Mouse (Mus musculus): ENCODE data around the gene Ovch2. TPM values are rescaled to one million over a fixed set of nuclear protein-coding genes. Genes with fewer than 3 reads are reported as not detected.

The Ovch2 gene
- polyA plus RNA-seq, 1 experiment = not detected

- Histone ChIP-seq H3K4me3 (no peak overlapping the region), H3K36me3 (ENCODE audit: control insufficient read depth, insufficient read depth) (no peaks in the 10 kb centered on the region), H3K79me2 (ENCODE audit: control insufficient read depth, insufficient read depth) (no peaks in the 10 kb centered on the region), H3K4me2 (ENCODE audit: low read depth) (no peak overlapping the region), H3ac (ENCODE audit: control insufficient read depth, insufficient read length) (no peak overlapping the region), H3K27me3 (ENCODE audit: control insufficient read depth, insufficient read depth, insufficient read length) (no peaks in the 10 kb centered on the region)
- TF ChIP-seq CEBPB (IDR thresholded peaks at IDR 0.05; ENCODE audit: insufficient read depth, poor library complexity, severe bottlenecking) = no peak
- TF ChIP-seq TCF12 (IDR thresholded peaks at IDR 0.05; ENCODE audit: insufficient read depth, poor library complexity, severe bottlenecking) = no peak
- no peak for TF ChIP-seq POLR2AphosphoS2 (IDR thresholded peaks at IDR 0.05; ENCODE audit: insufficient read length, low read depth)
- TF ChIP-seq POLR2A (IDR thresholded peaks at IDR 0.05; ENCODE audit: insufficient read length, low read depth) = no peak
- TF ChIP-seq SRF (IDR thresholded peaks at IDR 0.05; ENCODE audit: control insufficient read depth, insufficient read length, low read depth) = no peak
- no peak for TF ChIP-seq E2F4 (IDR thresholded peaks at IDR 0.05; ENCODE audit: insufficient read depth)
- TF ChIP-seq MYOG (IDR thresholded peaks at IDR 0.05; ENCODE audit: control insufficient read depth in 1 of 3, insufficient read depth in 1 of 3, insufficient read length in 2 of 3, low read depth in 2 of 3) = no peak
- no peak for TF ChIP-seq MAX (IDR thresholded peaks at IDR 0.05; ENCODE audit: low read depth)
- no peak for TF ChIP-seq TCF3 (IDR thresholded peaks at IDR 0.05; ENCODE audit: insufficient read length, low read depth)
- TF ChIP-seq REST (IDR thresholded peaks at IDR 0.05; ENCODE audit: insufficient read depth, insufficient read length) = no peak
- TF ChIP-seq MYOD1 (IDR thresholded peaks at IDR 0.05; ENCODE audit: control insufficient read depth in 1 of 3, insufficient read length in 2 of 3, low read depth in 2 of 3) = no peak
- no peak for TF ChIP-seq USF1 (IDR thresholded peaks at IDR 0.05; ENCODE audit: low read depth)
Observed at GRCm38 (mm10) chr7:107738726-107739125, 62.3 kb downstream of the Ovch2 start.

GRCm38 (mm10) chr7:107733162-107733561, 67.8 kb downstream of the Ovch2 start:
- H3K27me3 ChIP-seq (ENCODE audit: control insufficient read depth, insufficient read depth, insufficient read length) = no peaks in the 10 kb centered on the region
- H3K79me2 ChIP-seq (ENCODE audit: control insufficient read depth, insufficient read depth) = no peaks in the 10 kb centered on the region
- H3K36me3 ChIP-seq (ENCODE audit: control insufficient read depth, insufficient read depth) = no peaks in the 10 kb centered on the region
- H3K4me2 ChIP-seq (ENCODE audit: low read depth) = no peak overlapping the region
- TF ChIP-seq CEBPB (IDR thresholded peaks at IDR 0.05; ENCODE audit: insufficient read depth, poor library complexity, severe bottlenecking) (no peak), MYOG (IDR thresholded peaks at IDR 0.05; ENCODE audit: control insufficient read depth in 1 of 3, insufficient read depth in 1 of 3, insufficient read length in 2 of 3, low read depth in 2 of 3) (no peak), POLR2A (IDR thresholded peaks at IDR 0.05; ENCODE audit: insufficient read length, low read depth) (no peak), REST (IDR thresholded peaks at IDR 0.05; ENCODE audit: insufficient read depth, insufficient read length) (no peak), TCF3 (IDR thresholded peaks at IDR 0.05; ENCODE audit: insufficient read length, low read depth) (no peak), MAX (IDR thresholded peaks at IDR 0.05; ENCODE audit: low read depth) (no peak), USF1 (IDR thresholded peaks at IDR 0.05; ENCODE audit: low read depth) (no peak), E2F4 (IDR thresholded peaks at IDR 0.05; ENCODE audit: insufficient read depth) (no peak), SRF (IDR thresholded peaks at IDR 0.05; ENCODE audit: control insufficient read depth, insufficient read length, low read depth) (no peak), MYOD1 (IDR thresholded peaks at IDR 0.05; ENCODE audit: control insufficient read depth in 1 of 3, insufficient read length in 2 of 3, low read depth in 2 of 3) (no peak), POLR2AphosphoS2 (IDR thresholded peaks at IDR 0.05; ENCODE audit: insufficient read length, low read depth) (no peak), TCF12 (IDR thresholded peaks at IDR 0.05; ENCODE audit: insufficient read depth, poor library complexity, severe bottlenecking) (no peak)
- no peak overlapping the region for H3ac ChIP-seq (ENCODE audit: control insufficient read depth, insufficient read length)
- H3K4me3 ChIP-seq = no peak overlapping the region

Other genes starting within 250 kb of the Ovch2 start
- gene Olfml1, start 233.8 kb downstream of the Ovch2 start, polyA plus RNA-seq (2012; fragmentation: generic; extraction: Trizol) = not detected
- 0.60 TPM for gene Ppfibp2, start 206.0 kb downstream of the Ovch2 start, polyA plus RNA-seq (2012; fragmentation: generic; extraction: Trizol)
- not detected for gene 5330417H12Rik, start 176.0 kb downstream of the Ovch2 start, polyA plus RNA-seq (2012; fragmentation: generic; extraction: Trizol)
- gene Cyb5r2, start 43.2 kb downstream of the Ovch2 start, polyA plus RNA-seq (2012; fragmentation: generic; extraction: Trizol) = 0.11 TPM
- not detected for gene Olfr467, start 11.1 kb upstream of the Ovch2 start, polyA plus RNA-seq (2012; fragmentation: generic; extraction: Trizol)
- gene Olfr469, start 24.3 kb upstream of the Ovch2 start, polyA plus RNA-seq (2012; fragmentation: generic; extraction: Trizol) = not detected
- not detected for gene Olfr470, start 46.3 kb upstream of the Ovch2 start, polyA plus RNA-seq (2012; fragmentation: generic; extraction: Trizol)
- not detected for gene Olfr472, start 96.7 kb upstream of the Ovch2 start, polyA plus RNA-seq (2012; fragmentation: generic; extraction: Trizol)
- not detected for gene Olfr473, start 129.2 kb upstream of the Ovch2 start, polyA plus RNA-seq (2012; fragmentation: generic; extraction: Trizol)
- not detected for gene Olfr474, start 153.4 kb upstream of the Ovch2 start, polyA plus RNA-seq (2012; fragmentation: generic; extraction: Trizol)
- gene Olfr476, start 163.6 kb upstream of the Ovch2 start, polyA plus RNA-seq (2012; fragmentation: generic; extraction: Trizol) = not detected
- not detected for gene Olfr477, start 185.5 kb upstream of the Ovch2 start, polyA plus RNA-seq (2012; fragmentation: generic; extraction: Trizol)
- gene Olfr478, start 232.8 kb upstream of the Ovch2 start, polyA plus RNA-seq (2012; fragmentation: generic; extraction: Trizol) = not detected
- gene Olfr479, start 249.5 kb upstream of the Ovch2 start, polyA plus RNA-seq (2012; fragmentation: generic; extraction: Trizol) = not detected

Measured in myocyte (in vitro differentiated cells).